Mouse (Mus musculus) cortical plate, adult 2 months (tissue): ENCODE measurements at regions not wholly inside any gene's neighbourhood (a gene's known extent, or its start where the extent isn't known, plus 50 kb on each side); places are given as distances from the start of the nearest gene placed in this dataset.

Source experiments
- CTCF ChIP-seq: fragments of 200-500 bp; IDR thresholded peaks from 2 replicates; pipeline ENCODE4 v1.5.1; 2011; ENCODE audit warnings: mild to moderate bottlenecking, control low read depth, low read length; ENCODE audit not compliant: insufficient read depth; ENCODE audit errors: extremely low read depth
- POLR2A ChIP-seq: fragments of 200-500 bp; IDR thresholded peaks from 2 replicates; pipeline ENCODE4 v1.6.1; 2011; ENCODE audit warnings: mild to moderate bottlenecking, low read length, control low read depth; ENCODE audit not compliant: insufficient read depth; ENCODE audit errors: extremely low read depth

GRCm38 (mm10) chr2:92830134-92830533 is 84.8 kb upstream of the Syt13 start:
- TF ChIP-seq POLR2A (no peak), CTCF (no peak)
